Mouse (Mus musculus): Measurements from ENCODE around the gene Alkbh6.

GRCm38 (mm10) chr7:30266780-30267179, 41.7 kb upstream of the Alkbh6 start:
- TF ChIP-seq EP300 (IDR thresholded peaks at IDR 0.05; ENCODE audit: low read depth) (no peak), CTCF (IDR thresholded peaks at IDR 0.05; ENCODE audit: low read depth) (no peak)

Data from liver, embryonic 14.5 days (tissue).